Mouse (Mus musculus) activated CD4-positive, CD25-positive, alpha-beta regulatory T cell (primary cell): ENCODE results near the gene Olfr904. TPM values are rescaled to one million over a fixed set of nuclear protein-coding genes. Genes with fewer than 3 reads are reported as not detected.

Source experiments
- polyA plus RNA-seq, 2 experiments: library from polyadenylated mRNA; unstranded; fragments of 100-300 nt; shearing (Covaris generic); gene quantifications; one replicate each; pipeline ENCODE4 v1.2.1; 2017

Gene Olfr904
- polyA plus RNA-seq, result not detected

GRCm38 (mm10) chr9:38462844-38463243 lies at the start of gene Olfr904:
Gene Olfr904, plus strand, starts transcription at chr9:38463144.

GRCm38 (mm10) chr9:38429155-38429554 lies 33.8 kb upstream of the Olfr904 start, which contains the start of gene Olfr901:
Gene Olfr901, plus strand, starts transcription at chr9:38429455.

GRCm38 (mm10) chr9:38447352-38447751 lies 15.6 kb upstream of the Olfr904 start, which contains the start of gene Olfr902:
Gene Olfr902, plus strand, starts transcription at chr9:38447652.

GRCm38 (mm10) chr9:38470807-38471206 lies 7.9 kb downstream of the Olfr904 start, which contains the start of gene Olfr905:
Gene Olfr905, plus strand, starts transcription at chr9:38471107.

GRCm38 (mm10) chr9:38486785-38487184 lies 23.8 kb downstream of the Olfr904 start, which contains the start of gene Olfr906:
Gene Olfr906, plus strand, starts transcription at chr9:38487085.

GRCm38 (mm10) chr9:38495501-38495900 lies 32.6 kb downstream of the Olfr904 start, which contains the start of gene Olfr907:
Gene Olfr907, plus strand, starts transcription at chr9:38495801.

Other genes with a start within 250 kb of the Olfr904 start
- not detected for gene Olfr894, start 245.1 kb upstream of the Olfr904 start, polyA plus RNA-seq
- gene Olfr143, start 210.4 kb upstream of the Olfr904 start, polyA plus RNA-seq, result under 1 TPM in 1 of 2 experiments, not detected in 1; 0.11 TPM
- under 1 TPM in 1 of 2 experiments, not detected in 1; 0.18 TPM for gene Olfr895, start 195.3 kb upstream of the Olfr904 start, polyA plus RNA-seq
- gene Olfr896-ps1, start 172.0 kb upstream of the Olfr904 start, polyA plus RNA-seq, result not detected
- gene Olfr25, start 134.1 kb upstream of the Olfr904 start, polyA plus RNA-seq, result not detected
- under 1 TPM; 0.13 to 0.28 TPM for gene Olfr898, start 114.7 kb upstream of the Olfr904 start, polyA plus RNA-seq
- gene Olfr250, start 96.2 kb upstream of the Olfr904 start, polyA plus RNA-seq, result under 1 TPM in 1 of 2 experiments, not detected in 1; 0.07 TPM
- under 1 TPM in 1 of 2 experiments, not detected in 1; 0.10 TPM for gene Olfr251, start 86.1 kb upstream of the Olfr904 start, polyA plus RNA-seq
- gene Olfr147, start 61.4 kb upstream of the Olfr904 start, polyA plus RNA-seq, result under 1 TPM in 1 of 2 experiments, not detected in 1; 0.04 TPM
- gene Olfr901, start 33.7 kb upstream of the Olfr904 start, polyA plus RNA-seq, result under 1 TPM in 1 of 2 experiments, not detected in 1; 0.10 TPM
- gene Olfr902, start 15.5 kb upstream of the Olfr904 start, polyA plus RNA-seq, result not detected
- under 1 TPM in 1 of 2 experiments, not detected in 1; 0.21 TPM for gene Olfr905, start 8.0 kb downstream of the Olfr904 start, polyA plus RNA-seq
- not detected for gene Olfr906, start 23.9 kb downstream of the Olfr904 start, polyA plus RNA-seq
- gene Olfr907, start 32.7 kb downstream of the Olfr904 start, polyA plus RNA-seq, result not detected
- under 1 TPM in 1 of 2 experiments, not detected in 1; 0.06 TPM for gene Olfr911-ps1, start 58.4 kb downstream of the Olfr904 start, polyA plus RNA-seq
- not detected for gene Olfr910, start 74.7 kb downstream of the Olfr904 start, polyA plus RNA-seq
- under 1 TPM; 0.07 to 0.27 TPM for gene Olfr912, start 117.0 kb downstream of the Olfr904 start, polyA plus RNA-seq
- not detected for gene Olfr913, start 129.6 kb downstream of the Olfr904 start, polyA plus RNA-seq
- gene Olfr914, start 142.0 kb downstream of the Olfr904 start, polyA plus RNA-seq, result under 1 TPM in 1 of 2 experiments, not detected in 1; 0.04 TPM
- under 1 TPM; 0.10 to 0.44 TPM for gene Olfr916, start 196.7 kb downstream of the Olfr904 start, polyA plus RNA-seq
- gene Olfr917, start 202.7 kb downstream of the Olfr904 start, polyA plus RNA-seq, result not detected
- gene Olfr918, start 211.5 kb downstream of the Olfr904 start, polyA plus RNA-seq, result not detected
- not detected for gene Olfr919, start 240.5 kb downstream of the Olfr904 start, polyA plus RNA-seq